Mouse (Mus musculus) G1E-ER4 (cell line): ENCODE results near the gene Zfp566. TPM values are rescaled to one million over a fixed set of nuclear protein-coding genes. Genes with fewer than 3 reads are reported as not detected.

ENCODE experiments used
- GATA1 ChIP-seq: IDR thresholded peaks from one replicate; pipeline ENCODE4 v1.8.0; 2012; ENCODE audit warnings: low read length, inconsistent platforms
- polyA plus RNA-seq: library from polyadenylated mRNA; stranded (reverse); fragments of >175 nt; gene quantifications from 2 replicates; pipeline ENCODE4 v1.2.3, GENCODE M21; 2012

The Zfp566 gene
- polyA plus RNA-seq = 2.5 and 3.4 TPM in 2 replicates

DNA sequence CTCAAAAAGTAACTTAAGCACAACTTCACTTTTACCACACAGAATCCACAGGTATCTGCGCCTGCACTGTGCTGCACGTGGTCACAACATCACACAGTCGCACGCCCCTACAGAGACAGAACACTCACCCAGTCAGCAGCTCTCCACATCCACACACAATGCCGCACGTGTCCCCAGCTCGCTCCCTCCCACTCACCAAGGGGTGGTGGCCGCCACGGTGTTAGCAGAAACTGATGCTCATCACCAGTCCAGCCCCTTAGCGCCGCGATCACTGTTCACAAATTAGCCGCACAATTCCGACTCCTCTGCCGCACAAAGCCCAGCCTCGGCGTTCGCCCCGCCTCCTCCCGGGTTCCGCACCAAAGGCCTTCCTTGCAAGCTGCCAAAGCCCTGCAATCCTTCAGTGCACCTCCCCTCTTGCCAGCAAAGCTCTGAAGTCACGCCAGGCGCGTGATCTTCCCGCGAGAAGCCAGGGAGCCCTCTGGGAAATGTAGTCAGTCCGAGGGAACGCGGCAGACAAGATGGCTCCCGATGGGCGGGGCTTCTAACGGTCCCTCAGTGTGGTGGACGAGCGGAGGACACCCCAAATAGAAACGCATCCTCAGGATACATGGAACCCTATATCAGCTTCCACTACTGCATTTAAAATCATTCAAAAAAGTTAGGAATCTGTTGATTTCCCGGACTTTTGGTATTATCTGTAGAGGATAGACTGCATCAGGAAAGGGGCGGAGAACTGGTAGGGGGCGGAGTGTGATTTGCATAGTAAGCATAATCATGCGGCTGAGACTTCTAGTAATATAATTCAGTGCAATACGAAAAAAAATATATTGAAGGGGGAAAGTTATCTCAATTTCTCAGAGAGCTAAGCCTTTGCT is at the start of gene Zfp566, which contains the start of gene Gm26920:
TSS of gene Zfp566 (minus strand) at position 436 of the 878 bp plus-strand sequence.
TSS of gene Gm26920 (minus strand) at position 319 of the 878 bp plus-strand sequence.
- no peak for TF ChIP-seq GATA1

DNA sequence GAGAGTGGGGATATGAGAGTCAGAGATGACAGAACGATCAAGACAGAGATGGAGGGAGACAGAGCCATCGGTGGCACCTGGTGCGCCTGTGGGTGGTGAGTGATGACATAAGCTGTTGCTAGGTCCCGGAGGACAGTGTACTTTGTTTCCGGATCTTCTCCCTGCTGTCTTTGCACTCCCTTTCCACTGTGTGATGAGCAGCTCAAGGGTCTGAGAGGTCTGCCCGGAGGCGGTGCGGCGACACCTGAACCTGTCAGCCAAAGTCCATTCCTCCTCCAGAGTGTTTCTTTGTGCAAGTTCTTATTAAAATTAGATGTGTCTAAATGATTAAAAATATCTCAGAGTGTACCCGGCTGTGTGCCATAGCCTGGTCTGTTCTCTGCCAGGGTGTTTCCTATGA is 46.5 kb upstream of the Zfp566 start:
- TF ChIP-seq GATA1 = no peak

DNA sequence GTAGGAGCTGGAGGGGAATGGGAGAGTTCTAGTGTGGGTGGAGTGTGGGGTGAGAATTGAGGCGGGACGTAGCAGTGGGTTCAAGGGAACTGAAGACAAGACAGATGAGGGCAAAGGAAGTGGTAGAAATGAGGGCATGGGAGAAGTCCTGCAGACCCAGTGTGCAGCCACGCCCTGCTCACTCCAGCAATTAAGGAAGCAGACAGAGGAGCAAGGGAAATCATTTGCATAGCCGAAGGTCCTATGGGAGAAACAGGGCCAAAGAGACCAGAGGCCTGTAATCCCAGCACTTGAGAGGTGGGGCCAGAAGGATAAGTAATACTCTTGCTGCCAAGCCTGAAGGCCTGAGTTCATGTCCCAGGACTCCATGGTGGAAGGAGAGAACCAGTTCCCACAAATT is 42.1 kb upstream of the Zfp566 start:
- no peak for TF ChIP-seq GATA1

DNA sequence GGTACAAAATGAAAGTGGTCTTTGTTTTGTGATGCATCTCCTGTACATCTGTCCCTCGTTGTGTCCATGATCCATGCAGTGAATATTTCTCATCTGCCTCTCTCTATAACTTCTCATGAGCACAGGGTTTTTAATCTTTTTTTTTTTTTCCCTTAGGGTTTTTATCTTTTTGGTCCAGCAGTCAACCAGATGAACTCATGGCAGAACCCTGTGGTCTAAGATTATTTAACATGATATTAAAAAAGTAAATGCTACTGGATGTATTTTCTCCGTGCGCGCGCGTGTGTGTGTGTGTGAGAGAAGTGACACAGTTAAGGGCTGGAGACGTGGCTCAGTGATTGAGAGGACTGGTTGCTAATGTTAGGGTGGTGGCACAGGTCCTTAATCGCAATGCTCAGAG is 39.6 kb upstream of the Zfp566 start:
- no peak for TF ChIP-seq GATA1

DNA sequence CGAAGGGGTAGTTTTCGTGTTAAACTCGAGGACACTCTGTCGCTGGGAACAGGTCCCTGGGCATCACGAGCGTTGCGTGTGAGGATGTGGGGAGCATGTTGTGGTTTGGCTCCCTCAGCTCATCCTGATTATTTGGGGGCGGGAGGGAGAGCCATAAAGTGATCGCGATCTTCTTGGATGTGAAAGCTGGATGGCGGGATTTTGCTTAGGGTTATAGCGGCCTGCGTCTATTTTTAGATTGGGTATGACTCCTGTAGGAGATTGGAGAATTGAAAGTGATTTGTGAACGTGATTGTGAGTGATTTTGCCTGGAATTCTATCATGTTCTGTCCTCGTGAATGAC is 31.8 kb upstream of the Zfp566 start:
- TF ChIP-seq GATA1 = no peak

DNA sequence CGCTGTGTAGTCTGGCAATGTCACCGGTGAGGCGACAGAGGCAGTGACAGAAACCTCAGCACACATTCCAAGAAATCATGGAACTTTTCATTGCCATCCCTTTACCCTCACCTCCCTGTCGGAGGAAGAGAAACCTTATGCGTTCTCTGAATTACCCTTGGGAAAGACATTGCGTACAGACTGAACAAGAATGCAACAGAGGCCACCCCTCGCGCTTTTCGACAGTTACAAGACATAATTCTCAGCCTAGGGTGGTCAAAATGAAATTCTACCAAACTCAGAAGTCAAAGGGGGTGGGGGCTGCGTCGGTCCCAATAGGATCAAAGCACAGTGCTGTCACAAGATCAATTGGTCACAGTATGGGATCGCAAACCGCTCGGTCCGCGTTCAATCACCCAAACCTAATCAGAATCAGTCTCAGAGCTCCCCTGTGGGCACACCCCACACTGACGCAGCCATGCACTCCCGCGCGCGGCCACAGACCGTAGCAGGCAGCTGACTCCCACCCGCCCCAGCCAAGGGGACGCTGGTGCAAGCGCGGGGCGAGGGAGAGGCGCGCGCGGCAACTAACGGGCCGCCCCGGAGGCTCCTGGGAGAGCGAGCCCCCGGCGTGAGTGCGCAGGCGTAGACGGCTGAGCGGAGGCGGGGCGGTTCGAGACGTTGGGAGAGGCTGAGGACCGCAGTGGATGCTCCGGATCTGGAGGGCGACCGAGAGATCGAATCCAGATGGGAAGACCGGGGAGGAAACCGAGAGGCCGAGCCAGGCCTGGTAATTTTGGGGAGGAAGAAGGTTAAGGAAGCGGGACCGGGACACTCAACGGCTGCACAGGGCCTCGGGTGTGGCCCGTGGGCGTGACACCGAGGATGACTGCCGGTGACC is 31.2 kb upstream of the Zfp566 start, which contains the start of gene Zfp382:
TSS of gene Zfp382 (plus strand) at position 635 of the 880 bp plus-strand sequence.
- no peak for TF ChIP-seq GATA1

DNA sequence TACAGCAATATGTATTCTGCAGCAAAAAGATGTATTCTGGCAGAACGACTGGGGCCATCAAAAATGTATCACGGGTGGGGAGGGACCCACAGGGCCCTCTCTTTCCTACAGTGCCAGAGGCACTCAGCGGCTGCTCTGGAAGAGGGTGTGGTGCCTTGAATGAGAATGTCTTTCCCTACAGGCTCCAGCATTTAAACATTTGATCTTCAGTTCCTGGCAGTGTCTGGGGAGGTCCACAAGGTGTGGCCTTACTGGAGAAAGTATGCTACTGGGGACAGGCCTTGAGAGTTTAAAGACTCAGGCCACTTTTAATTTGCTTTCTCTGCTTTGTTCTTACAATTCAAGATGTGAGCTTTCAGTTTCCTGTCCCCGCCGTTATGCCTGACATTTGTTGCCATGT is 25.7 kb upstream of the Zfp566 start:
- no peak for TF ChIP-seq GATA1

DNA sequence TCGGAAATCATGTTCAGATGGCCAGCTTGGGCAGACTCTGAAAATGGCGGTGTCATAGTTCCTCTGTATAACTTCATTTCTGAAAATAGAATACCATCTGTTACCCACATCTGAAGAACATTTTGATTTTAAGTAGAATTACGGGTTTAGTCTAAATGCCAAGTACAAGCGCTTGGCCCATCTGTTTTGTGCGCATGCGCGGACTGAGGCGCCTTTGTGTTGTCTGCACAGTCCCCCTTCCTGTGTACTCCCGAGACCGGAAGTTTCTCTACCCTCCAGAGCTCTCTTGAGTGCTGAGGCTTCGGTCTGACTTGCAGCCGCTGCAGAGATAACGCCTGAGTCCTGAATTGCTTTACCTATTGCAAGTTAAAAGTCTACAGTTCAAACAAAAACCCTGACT is 9.0 kb upstream of the Zfp566 start:
- no peak for TF ChIP-seq GATA1

DNA sequence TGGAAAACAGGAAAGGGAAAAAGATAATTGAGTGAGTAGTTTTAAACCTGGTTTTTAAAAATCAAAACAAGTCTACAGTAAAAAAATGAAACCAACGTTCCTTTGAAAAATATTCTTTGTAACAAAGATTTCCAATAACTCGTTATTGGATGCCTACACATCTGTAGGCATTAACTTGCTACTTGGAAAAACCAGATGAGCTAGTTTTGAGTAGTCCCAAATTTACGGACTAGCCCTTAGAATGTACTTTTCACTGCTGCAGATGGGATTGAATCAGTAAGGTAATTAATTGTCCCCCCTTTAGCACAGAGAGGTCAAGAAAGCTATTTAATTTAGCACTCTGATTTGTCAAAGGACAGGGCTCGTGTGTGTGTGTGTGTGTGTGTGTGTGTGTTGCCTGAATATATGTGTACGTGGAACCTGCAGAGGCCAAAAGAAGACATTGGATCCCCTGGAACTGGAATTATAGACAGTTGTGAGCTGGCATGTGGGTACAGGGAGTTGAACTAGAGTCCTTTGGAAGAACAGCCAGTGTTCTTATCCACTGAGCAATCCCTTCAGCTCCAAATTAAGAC is 5.3 kb upstream of the Zfp566 start:
- TF ChIP-seq GATA1 = no peak

DNA sequence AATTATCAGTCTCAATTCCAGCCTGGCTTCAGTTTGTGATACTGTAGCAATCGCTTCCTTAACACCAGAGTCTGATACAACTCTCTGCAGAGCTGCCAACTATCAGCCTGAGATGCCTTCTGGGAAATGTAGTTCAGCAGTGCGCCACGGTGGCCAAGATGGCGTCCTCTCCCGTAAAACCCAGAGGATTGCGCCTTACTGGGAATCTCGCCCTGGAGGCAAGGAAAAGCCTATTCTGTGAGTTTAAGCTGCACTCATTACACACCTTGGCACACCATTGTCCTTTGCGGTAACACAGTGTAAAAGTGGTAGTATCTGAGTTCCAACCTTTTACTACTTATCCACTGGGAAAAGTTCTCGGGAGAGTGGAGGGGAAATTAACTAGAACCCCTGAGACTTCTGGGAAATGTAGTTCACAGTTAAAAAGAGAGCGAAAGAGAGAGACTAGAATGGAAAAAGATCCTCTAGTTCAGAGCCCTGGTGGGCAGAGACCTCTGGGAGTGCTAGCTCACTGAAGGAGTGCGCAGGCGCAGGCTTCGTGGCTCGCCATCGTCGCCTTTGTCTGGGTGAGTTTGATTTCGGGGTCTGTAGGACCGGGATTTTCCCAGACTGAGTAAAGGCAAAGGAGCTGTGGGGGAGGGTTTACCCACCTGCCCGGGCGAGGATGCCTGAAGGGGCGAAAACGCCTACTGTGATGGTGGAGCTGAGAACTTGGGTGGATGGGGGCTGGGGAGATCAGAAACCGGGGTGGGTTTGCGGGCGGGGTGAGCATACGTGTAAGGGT is 4.5 kb upstream of the Zfp566 start, which contains the start of gene Zfp260:
TSS of gene Zfp260 (plus strand) at position 132 of the 784 bp plus-strand sequence.
- no peak for TF ChIP-seq GATA1

DNA sequence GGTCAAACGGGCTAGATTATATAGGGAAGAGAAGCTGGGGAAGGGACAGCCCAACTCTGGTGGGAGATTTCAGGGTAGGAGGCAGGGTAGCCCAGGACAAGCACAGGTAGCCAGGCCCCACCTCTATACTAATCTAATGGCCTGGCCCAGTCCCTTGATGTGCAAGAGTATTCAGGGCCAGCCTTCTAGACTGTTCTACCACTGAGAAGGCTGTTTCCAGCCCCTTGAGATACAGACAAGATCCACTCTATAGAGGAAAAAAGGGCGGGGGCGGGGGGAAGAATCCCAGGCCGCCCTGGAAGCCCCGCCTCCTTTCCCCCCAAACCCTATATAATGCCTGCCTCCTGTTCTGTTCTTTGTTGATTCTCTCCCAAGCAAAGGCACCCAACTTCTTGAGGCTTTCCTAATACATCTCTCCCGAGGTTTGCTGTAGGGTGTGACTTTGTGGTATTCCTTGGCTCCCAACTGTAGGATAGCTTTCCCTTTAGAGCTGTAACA is 3.6 kb upstream of the Zfp566 start:
- TF ChIP-seq GATA1 = no peak

DNA sequence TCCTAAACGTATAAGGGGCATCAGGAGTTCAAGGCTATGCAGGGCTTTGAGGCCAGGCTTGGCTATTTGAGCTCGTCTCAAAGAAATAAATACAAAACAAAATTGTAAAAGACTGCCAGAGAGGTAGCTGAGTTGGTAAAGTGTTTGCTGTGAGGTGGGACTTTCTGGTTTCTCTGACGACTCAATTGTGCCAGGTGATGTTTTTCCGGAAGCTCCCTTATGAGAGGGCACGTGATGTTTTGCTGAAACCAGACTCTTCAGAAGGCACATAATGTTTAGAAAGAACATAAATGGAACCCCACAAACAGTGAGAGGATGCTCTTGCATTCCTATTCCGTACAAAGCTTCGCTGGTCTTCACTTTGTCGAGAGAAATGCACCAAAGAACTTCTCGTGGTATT is 2.3 kb upstream of the Zfp566 start:
- no peak for TF ChIP-seq GATA1

DNA sequence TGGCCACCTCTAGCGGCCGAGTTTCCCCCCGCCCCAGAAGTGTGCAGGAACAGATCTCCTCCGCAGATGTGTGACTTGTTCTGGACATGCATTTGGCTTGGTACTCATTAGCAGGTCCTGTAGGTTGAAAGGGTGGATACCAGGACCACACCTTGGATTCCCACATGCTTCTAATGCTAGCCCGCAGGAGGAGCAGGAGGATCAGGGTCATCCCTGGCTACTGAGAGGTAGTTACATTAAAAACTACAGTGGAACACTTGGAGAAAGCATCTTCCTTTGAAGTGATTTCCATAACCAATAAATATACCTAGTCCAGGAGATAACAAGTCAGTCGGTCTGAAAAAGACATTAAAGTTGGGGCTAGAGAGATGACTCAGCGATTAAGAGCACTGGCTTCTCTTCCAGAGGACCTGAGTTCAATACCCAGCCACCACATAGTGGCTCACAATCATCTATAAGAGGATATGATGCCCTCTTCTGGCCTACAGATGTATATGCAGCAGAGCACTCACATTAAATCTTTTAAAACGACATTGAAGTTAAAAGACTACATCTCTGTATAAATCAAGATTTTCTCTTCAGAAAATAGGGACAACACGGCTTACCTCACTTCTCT is 751 bp upstream of the Zfp566 start:
- no peak for TF ChIP-seq GATA1

DNA sequence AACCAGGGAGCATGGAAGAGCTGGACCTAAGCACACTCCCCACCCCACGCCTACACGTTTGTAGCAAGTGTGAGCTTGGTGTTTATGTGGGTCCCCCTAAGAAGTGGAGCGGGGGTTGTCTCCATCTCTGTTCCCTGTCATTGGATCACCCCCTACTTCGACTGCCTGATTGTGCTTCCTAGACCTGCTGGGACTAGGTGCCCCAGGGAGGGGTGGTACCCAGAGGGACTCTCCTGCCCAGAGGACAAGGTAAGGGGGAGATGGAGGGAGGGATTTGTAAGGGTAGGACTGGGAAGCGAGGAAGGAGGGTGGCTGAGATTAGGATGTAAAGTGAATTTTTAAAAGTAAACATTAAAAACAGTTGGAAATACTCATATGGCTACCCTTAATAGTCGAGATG is 922 bp downstream of the Zfp566 start:
- no peak for TF ChIP-seq GATA1
